Mouse (Mus musculus) stomach, postnatal 0 days (tissue): ENCODE results near the gene Tigd4.

Experiments
- CTCF ChIP-seq: IDR thresholded peaks from 2 replicates; pipeline ENCODE4 v1.5.1; 2016; ENCODE audit warnings: antibody characterized with exemption, low read depth, mild to moderate bottlenecking, moderate library complexity
- EP300 ChIP-seq: optimal IDR thresholded peaks from 2 replicates; pipeline ENCODE3; 2016; ENCODE audit warnings: antibody characterized with exemption

GRCm38 (mm10) chr3:84638858-84639257 lies 45.5 kb downstream of the Tigd4 start:
- TF ChIP-seq CTCF (peak; percentile 24; the same call in 1 of the 2 replicates), EP300 (no peak)
